Mouse (Mus musculus) embryonic stem cell, embryonic (primary cell): ENCODE results near the gene Arl6ip4.

ENCODE experiments used
- CTCF ChIA-PET, 4 experiments: fragments of 300-600 bp in 2 of 4; fragments of 350-600 bp in 2 of 4; sonication (Branson Sonifier 250); formaldehyde crosslinking; loops; one replicate each; lab custom pipeline; 2022; ENCODE audit warnings: inconsistent platforms in 2 of 4; lab: Charles Lee
- POLR2A ChIA-PET, 4 experiments: fragments of 300-600 bp in 2 of 4; fragments of 350-600 bp in 2 of 4; sonication (Branson Sonifier 250); formaldehyde crosslinking; loops; one replicate each; lab custom pipeline; 2022; ENCODE audit warnings: antibody characterized with exemption in 4 of 4, inconsistent platforms in 1 of 4; lab: Charles Lee

Arl6ip4 gene

GRCm38 (mm10) chr5:124161831-124162230 lies 45.9 kb downstream of the Arl6ip4 start:
- CTCF ChIA-PET, result interaction anchor here in 2 of 4 experiments (1.2 to 2.1 kb wide), 11 partner anchors 12 to 138 kb away, joined by 3 to 16 read pairs (median 6); no protein-coding TSS in a partner anchor
- POLR2A ChIA-PET, result interaction anchor here in 2 of 4 experiments (0.6 to 1.3 kb wide), 4 partner anchors 15 to 502 kb away, joined by 3 read pairs; partner anchors contain the start of genes 2810006K23Rik (in 1 of the 2) and Mphosph9 (in 1 of the 2)

- ChIA-PET CTCF (interaction anchor here (0.5 to 2.1 kb wide), 53 partner anchors 8 to 1669 kb away, joined by 3 to 16 read pairs (median 4); partner anchors contain the start of genes Abcb9 (in 1 of the 4) and Rilpl2 (in 1 of the 4)), POLR2A (interaction anchor here in 3 of 4 experiments (0.6 to 1.3 kb wide), 7 partner anchors 14 to 503 kb away, joined by 3 to 6 read pairs (median 3); partner anchors contain the start of genes 2810006K23Rik (in 1 of the 3) and Mphosph9 (in 1 of the 3))
Measured at GRCm38 (mm10) chr5:124162577-124162976, 46.7 kb downstream of the Arl6ip4 start.

DNA sequence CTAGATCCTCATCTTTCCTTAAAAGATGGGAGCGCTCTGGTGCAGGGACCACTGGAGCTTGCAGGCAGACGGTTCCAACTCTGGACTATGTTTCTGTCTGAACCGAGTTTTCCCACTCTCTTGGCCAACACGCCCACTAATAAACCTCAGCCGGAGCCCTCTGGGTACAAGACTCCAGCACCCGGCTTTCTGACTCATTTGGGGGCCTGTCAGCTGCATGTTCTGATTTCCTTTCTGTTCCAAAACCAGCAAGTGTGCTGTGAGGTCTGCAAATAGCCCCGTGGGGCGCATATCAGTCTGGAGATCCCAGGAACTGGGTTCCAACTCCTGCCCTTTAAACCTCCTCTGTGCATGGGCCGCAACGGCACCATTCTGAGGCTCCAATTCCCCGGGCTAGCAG lies 47.6 kb downstream of the Arl6ip4 start:
- POLR2A ChIA-PET, result no interaction called here
- CTCF ChIA-PET, result interaction anchor here in 3 of 4 experiments (0.5 to 2.1 kb wide), 8 partner anchors 13 to 389 kb away, joined by 3 to 12 read pairs (median 6); partner anchors contain the start of gene Abcb9 (in 1 of the 3)

- ChIA-PET POLR2A (interaction anchor here in 3 of 4 experiments (0.5 to 2.1 kb wide), 7 partner anchors 11 to 162 kb away, joined by 3 to 8 read pairs (median 3); partner anchors contain the start of genes 2810006K23Rik (in 2 of the 3) and Mphosph9 (in 2 of the 3)), CTCF (interaction anchor here in 2 of 4 experiments (0.6 to 1.5 kb wide), 3 partner anchors 10 to 297 kb away, joined by 3 to 5 read pairs (median 5); no protein-coding TSS in a partner anchor)
Measured at GRCm38 (mm10) chr5:124165622-124166570, 50.0 kb downstream of the Arl6ip4 start.

DNA sequence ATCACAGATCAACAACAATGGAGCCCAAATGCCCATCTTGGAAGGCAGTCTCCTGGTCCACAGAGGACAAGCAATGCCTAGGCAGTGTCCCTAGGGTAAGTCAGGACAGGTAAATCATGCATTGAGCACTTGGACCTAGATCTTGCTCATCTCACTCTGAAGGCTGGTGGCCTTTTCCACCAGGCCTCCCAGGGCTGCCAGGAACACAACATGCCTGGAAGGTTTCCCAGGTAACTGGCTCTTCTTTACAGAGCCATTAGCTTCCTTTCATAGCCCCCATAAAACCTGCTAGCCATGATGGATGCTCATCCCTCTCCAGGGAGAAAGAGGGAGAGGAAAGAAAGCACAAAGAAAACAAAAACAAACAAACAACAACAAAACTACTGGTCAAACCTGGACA lies 50.9 kb downstream of the Arl6ip4 start:
- ChIA-PET POLR2A (interaction anchor here in 3 of 4 experiments (0.9 to 2.1 kb wide), 7 partner anchors 10 to 161 kb away, joined by 3 to 8 read pairs (median 3); partner anchors contain the start of genes 2810006K23Rik (in 2 of the 3) and Mphosph9 (in 2 of the 3)), CTCF (interaction anchor here in 1 of 4 experiments (0.6 to 1.1 kb wide), 2 partner anchors 10 to 160 kb away, joined by 3 read pairs; no protein-coding TSS in a partner anchor)

GRCm38 (mm10) chr5:124167621-124168020 lies 51.7 kb downstream of the Arl6ip4 start:
- ChIA-PET POLR2A (interaction anchor here in 2 of 4 experiments (0.7 to 2.1 kb wide), 10 partner anchors 9 to 160 kb away, joined by 3 to 8 read pairs (median 3); partner anchors contain the start of genes 2810006K23Rik (in 1 of the 2), Abcb9 (in 1 of the 2) and Mphosph9 (in 1 of the 2)), CTCF (interaction anchor here in 1 of 4 experiments (1.1 kb wide), 1 partner anchor 9 kb away, joined by 3 read pairs; no protein-coding TSS in a partner anchor)
